Mouse (Mus musculus) thymus, postnatal 14 days (tissue): ENCODE measurements around the gene Utp4.
"Not testable (repeated sequence)": the region's sequence is repeated elsewhere in the genome, so short reads cannot be mapped to it uniquely, and the experiment has no call there.

Experiments
- DNase-seq: peaks from one replicate; pipeline ENCODE4 v3.0.0; 2021

The Utp4 gene

DNA sequence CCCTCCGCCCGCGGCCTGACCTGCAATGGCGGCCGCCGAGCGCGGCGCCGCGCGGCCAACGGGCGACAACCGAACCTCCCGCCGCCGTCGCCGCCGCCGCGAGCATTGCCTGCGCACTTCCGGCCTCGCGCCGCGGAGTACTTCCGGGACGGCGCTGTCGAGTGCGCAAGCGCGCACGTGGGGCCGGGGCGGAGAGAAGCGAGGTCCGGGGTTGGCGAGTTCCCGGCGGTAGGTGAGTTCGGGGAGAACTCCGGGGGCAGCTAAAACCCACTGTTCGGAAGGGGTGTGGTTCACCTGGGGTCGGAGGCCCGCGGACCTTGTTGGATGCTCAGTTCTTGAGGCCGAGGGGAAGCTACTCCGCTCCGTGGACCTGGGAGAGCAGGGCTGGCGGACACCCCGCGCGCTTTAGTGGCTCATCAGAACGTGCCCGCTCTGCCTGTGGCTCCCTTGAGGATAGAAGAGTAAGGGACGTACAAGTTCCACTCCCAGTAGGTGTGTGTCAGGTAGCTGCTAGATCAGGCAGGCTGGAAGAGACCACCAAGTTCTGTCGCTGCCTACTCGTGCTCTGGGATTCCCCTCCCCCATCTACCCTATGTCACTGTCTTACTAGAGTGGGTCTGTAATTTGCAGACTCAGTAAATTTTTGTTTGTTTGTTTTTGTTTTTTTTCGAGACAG lies at the start of gene Utp4:
TSS of gene Utp4 (plus strand) at position 156 of the 676 bp plus-strand sequence.
- DNase-seq, result peak; percentile 90

DNA sequence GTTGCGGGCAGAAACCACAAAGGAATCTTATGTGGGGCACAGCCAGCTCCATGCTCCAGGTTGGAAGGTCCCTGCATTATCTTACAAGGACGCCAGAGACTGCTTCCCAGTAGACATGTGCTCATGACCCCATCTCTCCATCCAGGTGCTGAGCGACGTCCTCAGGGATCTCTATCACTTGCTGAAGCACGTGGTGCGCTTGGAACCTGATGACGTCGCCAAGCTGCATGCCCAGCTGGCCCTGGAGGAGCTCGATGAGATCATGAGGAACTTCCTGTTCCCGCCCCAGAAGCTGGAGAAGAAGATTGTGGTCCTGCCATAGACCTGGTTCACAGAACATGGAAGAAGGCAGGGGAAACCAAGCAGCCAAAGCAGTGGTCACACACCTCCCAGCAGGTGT lies 43.4 kb upstream of the Utp4 start:
- no peak for DNase-seq

DNA sequence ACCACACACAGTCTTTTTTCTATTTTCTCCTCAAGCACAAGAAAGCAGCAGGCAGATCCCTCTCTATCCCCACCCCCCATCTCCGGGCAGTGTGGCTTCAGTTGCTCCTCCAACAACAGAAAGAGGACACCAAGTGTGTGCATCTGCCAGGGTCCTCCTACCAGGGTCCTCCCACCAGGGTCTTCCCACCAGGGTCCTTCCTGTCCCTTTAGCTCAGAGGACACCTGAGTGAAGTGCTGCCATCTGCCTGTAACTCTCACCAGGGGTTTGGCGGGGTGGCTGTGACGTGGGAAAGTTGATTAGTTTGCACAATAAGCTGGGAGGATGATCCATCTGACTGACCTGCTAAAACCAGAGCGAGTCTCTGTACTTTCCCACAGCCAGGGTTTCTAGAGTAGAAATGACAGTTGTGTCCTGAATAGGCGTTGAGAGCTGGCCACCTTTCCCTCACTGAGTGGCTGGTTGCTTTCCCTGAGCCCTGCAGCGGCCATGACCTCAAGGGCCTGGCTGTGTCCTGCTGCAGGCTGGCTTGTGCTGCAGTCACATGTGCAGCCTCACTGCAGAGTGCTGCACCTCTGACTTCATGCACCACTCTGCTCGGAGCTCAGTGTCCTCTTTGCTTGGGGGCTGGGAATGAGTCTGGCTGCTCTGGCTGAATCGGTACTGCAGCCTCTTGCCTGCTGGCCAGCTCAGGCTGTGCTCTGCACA lies 38.7 kb upstream of the Utp4 start:
- DNase-seq, result no peak

DNA sequence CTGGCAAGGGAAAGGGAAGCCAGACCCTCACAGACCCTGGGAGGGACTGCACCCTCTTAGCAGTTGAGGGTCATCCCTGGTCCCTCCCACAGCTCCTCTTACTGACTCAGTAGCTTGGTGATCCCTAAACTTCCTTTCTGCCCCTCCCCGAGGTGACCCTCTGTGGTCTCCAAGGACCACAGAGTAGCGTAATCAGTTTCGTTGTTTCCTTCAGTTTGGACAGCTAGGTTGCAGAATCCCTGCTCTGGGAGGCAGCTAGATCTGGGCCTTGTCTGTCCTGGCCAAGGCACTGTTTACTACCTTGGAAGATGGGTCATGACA lies 38.2 kb upstream of the Utp4 start:
- DNase-seq, result no peak

DNA sequence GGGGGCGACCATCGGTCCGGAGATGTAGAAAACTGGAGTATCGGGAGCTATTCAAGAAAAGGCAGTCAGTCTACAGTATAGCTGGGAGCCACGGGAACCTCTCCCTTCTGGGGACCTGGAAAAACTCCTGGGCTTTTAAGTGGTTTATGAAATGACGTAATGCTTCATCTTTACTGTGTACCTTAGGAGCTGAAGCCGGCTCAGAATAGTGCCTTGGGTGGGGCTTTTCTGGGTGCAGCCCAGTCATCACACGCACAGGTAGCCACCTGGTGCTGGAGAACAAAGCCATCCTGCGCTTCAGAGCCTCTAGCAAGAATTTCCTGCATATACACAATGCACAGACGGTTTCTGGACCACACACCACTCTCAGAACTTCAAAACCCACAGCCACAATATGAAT lies 30.6 kb upstream of the Utp4 start:
- no peak for DNase-seq

DNA sequence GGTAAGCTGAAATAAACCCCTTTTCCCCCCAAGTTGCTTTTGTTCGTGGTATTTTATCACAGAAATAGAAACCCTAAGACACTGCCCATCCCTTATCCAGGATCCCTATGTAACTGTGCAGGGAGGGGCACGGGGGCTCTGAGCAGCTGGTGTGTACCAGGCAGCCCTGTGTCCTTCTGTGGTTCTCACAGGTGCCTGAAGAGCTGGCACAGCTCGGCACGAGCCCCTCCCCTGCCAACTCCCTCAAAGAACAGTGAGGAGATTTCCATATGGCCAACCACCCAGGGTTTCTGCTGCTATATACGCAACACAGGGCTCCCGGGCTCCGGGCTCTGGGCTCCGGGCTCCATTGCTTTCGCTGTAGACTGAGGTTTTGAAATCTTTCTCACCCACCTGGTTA lies 28.1 kb upstream of the Utp4 start:
- no peak for DNase-seq

DNA sequence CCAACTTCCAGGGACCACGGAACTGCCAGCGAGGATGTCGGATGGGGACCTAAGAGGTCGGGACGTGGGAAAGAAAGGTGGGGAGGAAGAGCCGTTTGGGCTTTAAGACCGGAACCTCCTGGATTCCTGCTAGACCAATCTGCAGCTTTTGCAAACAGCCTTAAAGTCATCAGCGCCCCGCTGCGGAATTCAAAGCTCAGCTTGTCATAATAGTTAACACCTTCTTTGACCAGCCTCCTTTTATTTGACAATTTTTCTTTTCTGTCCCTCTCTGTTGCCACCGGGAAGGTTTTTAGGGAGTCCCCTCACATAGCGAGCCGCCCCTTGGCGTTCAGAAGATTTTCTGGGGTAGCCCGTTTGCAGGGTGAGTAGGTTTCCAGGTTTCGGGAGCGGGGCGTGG lies 23.4 kb upstream of the Utp4 start, which contains the start of gene Has3:
TSS of gene Has3 (plus strand) at position 192 of the 400 bp plus-strand sequence.
- no peak for DNase-seq

DNA sequence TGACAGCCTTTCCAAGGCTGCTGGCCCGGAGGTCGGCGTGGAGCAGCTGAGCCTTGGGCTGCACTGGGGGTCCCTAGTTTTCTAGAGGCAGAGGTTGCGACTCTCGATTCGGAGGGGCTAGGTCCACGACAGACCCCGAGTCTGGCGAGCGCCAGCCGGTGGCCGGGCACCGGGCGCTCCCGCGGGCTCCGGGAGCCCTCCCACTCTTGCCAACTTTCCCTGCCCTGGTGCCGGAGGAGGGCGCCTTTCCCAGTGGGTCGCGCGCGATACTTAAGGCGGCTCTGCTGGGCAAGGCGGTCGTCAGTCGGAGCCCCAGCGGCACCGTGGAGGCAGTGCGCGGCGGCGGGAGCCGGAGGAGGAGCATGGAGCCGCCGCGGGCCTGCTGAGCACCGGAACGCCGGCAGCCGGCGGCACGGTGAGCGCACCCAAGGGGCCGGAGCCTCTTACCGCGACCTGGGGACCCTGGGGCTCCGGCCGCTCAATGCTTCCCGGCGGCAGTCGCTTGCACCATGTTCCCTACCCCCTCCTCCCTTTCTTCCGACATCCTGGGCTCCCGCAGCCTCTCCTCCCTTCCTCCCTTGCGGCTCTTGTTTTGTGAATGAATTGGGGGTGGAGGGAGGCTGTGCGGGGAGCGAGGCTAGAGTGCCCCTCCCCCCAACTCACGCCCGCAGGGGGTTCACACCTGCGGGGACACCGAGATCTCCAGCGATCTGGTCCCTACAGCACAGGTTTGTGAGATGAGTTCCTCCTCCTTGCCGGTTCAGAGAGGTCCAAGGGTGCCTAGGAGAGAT lies 22.7 kb upstream of the Utp4 start:
- DNase-seq, result peak; percentile 41

DNA sequence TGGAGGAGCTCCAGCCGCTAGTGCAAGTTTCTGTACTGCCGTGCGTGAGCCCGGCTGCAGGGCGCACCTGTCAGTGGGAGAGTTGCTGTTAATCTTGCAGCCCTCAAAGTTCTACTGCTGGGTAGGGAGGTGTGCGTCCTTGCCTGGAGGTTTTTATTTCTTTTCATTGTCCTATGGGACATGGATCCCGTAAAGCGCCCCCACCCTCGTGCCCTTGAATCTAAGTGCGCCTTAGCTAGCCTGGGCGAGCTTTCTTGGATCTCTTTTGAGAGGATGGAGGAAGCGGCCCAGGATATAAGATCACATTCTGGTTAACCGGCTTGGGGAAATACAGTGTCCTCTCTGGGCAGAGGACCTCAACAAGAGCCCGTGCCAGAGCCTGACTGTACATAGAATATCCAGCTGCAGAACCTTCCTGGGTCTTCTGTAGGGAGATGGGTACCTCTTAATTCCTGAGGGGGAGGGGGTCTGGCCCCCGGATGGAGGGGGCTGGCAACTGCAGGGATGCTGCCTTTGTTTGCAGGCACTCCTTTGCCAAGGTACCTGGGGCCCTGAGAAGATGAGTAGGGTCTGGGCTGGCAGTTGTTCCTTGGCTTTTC lies 22.0 kb upstream of the Utp4 start:
- no peak for DNase-seq

DNA sequence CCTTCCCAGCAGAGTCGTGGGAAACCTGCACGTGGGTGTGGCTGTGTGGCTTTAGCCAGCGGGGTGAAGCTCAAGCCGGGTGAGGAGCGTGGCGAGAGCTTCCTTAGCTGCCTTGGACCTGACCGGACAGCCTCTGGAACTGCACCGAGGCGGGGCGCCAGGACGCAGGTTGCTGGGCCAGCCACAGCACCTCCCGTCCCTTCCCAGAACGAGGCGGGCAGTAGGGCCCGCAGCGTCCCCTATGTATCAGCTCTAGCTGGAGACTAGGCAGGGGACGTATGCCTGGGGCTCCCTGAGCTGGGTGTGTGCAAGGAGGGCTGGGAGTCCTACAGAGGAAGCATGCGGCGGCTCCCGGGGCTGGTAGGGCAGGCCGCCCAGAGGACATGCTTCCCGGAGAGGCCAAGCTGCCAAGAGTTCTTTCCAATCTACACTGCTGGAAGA lies 21.5 kb upstream of the Utp4 start:
- DNase-seq, result no peak

DNA sequence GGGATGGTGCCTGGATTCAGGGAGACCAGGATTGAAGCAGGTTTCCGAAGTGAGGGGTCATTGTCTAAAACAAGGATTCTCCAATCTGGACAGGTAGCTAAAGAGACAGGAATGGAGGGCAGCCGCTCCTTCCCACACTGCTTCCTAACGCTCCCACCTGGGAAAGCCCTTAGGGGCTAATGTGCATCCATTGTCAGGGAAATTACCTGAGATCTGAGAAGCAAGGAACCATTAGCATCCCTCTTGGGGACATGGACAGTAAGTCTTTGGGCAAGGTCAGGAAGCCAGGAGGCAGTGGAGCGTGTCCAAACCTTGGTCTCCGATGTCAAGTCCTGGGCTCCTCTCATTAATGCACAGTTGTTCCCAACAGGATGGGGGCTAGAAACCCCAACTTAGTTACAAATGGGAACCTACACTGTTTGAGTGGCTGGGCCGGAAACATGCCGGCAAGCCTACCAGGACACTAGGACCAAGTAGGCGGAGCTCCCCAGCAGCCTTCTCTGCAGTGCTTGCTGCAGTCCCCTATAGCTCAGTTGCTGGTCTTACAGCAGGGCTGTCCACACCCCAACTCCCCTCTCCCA lies 20.9 kb upstream of the Utp4 start:
- DNase-seq, result no peak

DNA sequence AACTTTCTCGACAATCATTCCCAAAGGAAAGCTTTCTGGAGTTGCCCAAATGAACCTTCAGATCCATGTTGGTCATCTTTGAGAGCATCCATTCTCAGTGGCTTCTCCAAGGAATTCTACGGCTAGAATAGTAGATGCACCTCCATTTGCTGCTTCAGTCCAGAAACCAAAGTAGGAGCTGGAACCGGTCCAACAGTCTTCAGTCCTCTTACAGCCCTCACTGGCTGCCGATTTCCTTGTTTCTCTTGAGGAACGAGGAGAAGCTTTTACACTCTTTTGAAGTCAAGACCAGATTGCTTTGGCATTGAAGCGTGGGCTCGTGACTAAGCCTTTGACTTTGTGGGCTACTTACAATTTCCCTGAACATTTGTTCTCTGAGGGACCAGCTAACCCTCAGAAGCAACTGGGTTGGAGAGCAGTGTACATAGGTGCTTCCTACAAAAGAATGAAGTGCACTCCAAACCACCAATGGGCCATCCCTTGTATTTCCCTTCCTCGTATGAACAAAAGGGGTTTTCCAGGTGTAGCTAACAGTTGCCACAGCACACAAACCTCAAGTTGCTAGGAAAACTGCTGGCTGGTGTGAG lies 13.2 kb upstream of the Utp4 start:
- no peak for DNase-seq

DNA sequence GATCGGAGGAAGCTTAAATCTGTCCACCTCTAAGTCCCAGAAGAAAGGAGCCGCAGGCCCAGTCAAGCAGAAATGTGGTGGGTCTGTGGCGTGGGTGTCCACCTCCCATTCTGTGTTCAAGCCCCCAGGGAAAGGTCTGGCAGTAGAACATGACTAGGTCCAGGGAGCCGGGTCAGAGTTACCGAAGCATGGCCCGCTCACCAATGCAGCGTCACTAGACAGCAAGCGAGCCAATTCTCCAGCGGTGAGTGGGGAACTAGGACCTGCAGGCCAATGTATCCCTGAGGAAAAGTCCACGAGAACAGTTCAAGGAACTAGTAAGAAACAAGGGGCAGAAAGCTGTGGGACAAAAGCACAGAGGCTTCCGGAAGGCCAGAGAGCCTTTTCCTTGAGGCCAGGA lies 9.3 kb upstream of the Utp4 start:
- DNase-seq, result not testable (repeated sequence)

DNA sequence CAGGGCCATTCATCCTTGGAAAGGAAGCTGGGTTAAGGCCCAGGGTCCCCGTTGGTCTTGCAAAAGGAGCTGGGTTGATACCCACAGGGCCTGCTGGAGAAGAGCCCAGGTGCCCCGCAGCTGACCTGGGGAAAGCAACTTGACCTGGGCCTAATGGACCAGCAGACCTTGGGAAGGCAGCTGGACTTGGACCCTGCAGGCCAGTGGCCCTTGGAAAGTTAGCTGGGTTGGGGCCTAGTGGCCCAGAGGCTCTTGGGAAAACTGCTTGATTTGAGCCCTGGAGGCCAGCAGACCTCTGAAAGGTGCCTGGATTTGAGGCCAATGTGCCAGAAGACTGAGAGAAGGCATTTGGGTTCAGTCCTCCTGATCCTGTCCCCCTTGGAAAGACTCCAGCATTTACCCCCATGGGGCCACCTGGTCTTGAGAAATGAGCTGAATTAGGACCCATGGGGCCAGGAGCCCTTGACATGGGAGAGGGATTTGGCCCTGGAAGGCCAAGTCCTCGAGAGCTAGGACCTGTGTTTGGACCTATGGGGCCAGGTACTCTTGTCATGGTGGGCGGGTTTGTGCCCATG lies 8.5 kb upstream of the Utp4 start:
- not testable (repeated sequence) for DNase-seq

DNA sequence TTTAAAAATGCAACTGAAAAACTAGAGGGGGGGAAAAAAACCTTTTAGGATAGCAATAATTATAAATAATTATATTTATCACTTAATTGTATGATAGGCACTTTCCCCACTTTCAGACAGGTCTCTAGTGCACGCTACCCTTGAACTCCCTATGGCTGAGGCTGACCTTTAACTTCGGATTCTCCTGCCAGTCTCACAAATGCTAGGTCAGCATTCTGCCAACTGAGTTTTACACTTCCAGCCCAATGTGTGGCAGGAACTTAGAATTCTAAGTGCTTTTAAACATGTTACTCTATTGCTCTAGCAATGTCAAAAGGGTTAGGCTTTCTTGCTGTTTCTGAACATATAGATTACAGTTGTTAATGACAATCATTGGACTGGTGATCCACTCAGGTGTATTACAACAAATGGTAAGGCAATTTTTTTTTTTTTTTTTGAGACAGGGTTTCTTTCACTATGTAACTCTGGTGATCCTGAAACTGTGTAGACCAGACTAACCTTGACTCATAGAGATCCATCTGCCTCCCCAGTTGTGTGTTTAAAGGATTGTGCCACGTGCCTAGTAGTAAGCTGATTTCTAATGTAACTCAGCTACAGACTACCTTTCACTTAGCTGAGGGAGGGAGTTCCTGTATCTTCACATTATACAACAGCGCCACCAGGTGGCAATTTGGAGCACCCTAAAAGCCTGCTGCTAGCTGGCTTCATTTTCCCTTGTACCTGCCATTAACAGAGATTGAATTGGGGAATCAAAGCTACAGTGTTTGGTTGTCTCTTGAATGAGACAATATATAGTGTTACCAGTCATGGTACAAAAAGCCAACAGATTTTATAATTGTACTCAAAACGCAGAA lies 5.9 kb upstream of the Utp4 start:
- DNase-seq, result peak; percentile 82

DNA sequence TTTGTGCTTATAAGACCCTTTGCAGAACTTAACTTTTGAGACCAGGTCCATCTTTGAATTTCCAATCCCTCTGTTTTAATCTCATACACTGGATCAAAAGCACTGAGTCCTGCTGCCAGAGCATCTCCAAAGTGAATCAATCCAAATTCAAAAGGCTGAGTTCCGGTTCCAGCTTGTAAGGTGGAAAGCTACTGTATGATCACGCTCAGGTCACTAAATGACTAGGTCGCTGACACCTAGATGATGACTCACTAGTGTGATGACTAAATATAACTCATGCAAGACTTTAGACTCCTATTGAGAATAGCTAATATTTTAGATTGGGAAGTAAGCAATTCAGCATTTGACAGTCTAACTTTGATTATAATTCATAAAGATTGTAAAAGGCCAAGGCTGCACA lies 4.6 kb upstream of the Utp4 start:
- DNase-seq, result no peak

DNA sequence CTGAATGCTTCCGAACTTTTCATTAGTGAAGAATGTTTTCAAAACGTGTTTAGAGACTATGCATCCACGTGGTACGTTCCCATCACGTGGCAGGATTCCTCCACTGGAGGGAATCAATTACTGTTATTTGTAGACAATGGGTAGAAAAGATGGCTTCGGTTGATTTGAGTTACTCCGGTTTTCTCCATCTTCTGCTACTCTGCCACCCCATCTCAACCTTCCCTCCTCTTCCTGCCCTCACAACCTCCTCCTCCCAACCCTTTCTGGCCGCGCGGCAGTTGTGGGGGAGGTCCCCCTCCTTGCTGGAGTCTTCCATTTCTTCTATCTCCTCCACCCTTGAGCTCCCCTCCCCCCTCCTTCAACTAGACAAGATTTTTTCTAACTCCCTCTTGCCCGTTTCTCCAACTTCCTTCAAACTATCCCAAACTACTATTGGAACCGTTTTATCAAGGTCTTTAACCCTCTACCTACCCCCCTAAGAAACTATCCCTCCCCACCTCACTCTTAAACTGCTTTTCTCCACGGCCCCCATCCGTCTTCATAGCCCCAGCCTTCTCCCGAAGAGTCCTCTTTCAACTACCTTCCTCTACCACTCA lies 1.1 kb upstream of the Utp4 start:
- peak; percentile 70 for DNase-seq

DNA sequence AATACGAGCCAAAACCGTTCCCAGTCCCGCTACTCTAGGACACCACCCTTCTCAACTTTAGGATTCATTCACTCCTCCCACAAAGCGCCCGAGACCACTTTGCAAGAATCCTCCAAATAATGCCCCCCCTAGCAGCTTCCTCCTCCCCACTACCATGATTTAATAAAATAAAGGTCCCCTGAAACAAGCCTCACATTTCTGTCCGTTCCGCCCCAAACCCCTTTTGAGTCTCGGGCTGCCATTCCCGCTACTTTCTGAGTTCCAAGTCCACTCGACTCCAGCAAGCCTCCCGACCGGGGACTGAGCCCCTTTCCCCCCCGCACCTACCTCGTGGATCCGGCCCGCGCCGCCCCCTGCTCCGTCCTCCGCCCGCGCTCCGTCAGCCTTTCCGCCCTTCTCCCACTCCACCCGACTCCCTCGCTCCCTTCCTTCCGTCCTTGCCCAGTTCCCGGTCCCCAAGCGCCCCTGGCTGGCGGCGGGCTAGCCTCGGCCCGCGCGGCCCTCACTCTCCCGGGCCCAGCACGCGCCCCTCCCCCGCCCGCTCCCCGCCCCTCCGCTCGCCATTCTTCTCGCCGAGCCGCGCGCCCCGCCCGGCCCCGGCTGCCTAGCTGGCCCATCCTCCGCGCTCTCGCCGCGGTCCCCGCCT lies 507 bp upstream of the Utp4 start:
- DNase-seq, result peak; percentile 67

DNA sequence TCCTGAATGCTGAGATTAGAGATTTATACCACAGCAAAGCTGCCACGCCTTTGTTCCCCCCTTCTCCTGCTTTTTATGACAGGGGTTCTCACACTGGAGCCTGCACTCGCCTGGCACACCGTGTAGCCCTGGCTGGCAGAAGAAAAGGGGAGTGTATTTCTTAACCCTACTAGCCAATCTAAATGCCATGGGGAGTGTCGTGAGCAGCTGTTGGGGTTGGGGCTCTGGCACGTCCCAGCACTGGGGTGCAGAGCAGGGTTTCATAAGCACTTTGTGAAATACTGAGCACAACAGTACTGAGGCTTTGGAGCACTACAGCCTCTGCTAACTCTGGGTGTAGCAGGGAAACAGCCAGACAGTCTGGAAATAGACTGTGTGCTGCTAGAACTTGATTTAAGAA lies 6.0 kb downstream of the Utp4 start:
- no peak for DNase-seq

DNA sequence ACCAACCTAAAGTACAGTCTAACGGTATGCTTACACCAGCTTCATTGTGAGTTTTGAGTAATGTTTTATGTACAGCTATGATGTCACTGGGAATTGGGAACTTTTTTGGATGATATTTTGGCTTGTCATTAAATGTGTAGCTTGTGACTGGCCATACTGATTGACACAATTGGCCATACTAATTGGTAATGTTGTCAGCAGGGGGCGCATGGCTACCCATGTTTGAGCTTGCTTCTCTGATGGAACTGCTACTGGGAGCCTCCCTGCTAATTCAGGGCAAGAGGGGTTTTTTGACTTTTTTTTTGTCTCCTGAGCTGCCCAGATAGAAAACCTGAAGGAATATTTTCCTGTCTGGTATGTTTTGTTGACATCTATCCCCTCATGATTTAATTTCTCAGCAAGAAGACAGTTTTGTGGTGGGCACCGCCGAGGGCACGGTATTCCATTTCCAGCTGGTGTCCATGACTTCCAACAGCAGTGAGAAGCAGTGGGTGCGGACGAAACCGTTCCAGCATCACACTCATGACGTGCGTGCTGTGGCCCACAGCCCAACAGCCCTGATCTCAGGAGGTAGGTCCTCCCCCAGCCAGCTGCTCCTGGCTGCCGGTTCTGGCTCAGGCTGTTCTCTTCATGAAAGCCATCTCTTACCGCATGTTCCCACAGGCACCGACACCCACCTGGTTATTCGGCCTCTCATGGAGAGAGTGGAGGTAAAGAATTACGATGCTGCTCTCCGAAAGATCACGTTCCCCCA lies 12.5 kb downstream of the Utp4 start:
- DNase-seq, result peak; percentile 40
